Mouse (Mus musculus) CD4-positive, CD25-positive, alpha-beta regulatory T cell, adult 4 months (primary cell): ENCODE data around the gene Olfr1288. TPM values are rescaled to one million over a fixed set of nuclear protein-coding genes. Genes with fewer than 3 reads are reported as not detected.

Experiments used
- ATAC-seq: one replicate; pipeline ENCODE4 v1.8.0; 2017
- polyA plus RNA-seq, 2 experiments: library from polyadenylated mRNA; unstranded; fragments of 100-300 nt; shearing (Covaris generic); gene quantifications; one replicate each; pipeline ENCODE4 v1.2.1; 2017

Gene Olfr1288
- polyA plus RNA-seq: not detected

DNA sequence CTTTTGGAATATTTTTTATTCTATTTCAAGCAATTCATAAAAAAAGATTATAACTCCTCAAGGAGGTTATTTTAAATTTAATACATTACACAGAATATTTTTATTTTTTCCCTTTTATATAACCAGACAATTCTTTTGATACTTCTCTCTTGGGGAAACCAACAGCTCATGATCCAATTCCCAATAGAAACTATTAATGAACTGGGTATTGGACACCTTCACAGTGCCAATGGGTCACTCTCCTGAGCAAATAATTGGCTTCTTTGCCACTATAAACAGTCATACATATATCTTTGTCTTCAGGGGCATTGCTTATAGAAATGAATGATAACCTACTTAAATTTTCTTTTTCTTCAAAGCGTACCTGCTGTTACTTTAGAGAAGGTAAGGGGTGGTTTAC lies at the start of gene Olfr1288:
Olfr1288 (plus strand) TSS at position 301 of the 400 bp plus-strand sequence.
- ATAC-seq: no peak

DNA sequence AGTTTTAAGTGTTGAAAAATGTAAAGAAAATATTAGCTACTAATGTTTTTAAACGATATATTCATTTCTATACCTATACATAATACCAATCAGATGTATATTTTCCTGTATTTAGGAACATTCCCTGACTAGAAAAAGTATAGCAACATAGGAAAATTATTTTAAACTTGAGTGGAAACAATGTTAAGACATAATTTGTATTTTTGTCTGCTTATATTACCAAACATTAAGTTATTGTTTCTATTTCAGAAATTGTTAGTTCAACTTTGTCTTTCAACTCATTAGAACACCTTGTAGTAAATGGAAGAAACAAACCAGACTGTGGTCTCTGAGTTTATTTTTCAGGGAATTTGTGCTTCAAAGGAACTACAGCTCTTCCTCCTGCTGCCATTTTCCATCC lies 25.1 kb upstream of the Olfr1288 start, which contains the start of gene Olfr1287:
Olfr1287 (plus strand) TSS at position 301 of the 400 bp plus-strand sequence.
- ATAC-seq: no peak

- no peak for ATAC-seq
Measured at GRCm38 (mm10) chr2:111480519-111480918, 6.6 kb downstream of the Olfr1288 start, which contains the start of gene Olfr1289. TSS of gene Olfr1289 (plus strand) at chr2:111480819.

DNA sequence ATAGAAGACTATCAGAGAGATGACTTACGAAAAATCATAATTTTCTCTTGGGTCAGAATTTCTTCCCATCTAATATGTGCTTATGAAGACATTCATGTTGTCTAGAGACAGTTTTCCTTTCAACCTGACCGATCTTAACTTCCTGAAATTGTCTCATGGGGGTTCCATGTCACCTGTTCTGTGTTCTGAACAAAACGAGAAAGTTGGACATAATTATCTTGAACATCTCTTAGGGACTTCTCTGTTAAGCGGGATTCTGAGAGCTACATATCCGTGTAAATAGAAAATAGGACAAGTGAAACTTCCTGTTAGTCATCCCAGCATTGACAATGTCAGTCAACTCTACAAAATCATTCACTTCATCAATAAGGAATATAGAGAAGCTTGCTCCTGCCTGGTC lies 19.8 kb downstream of the Olfr1288 start, which contains the start of gene Olfr1290:
Olfr1290 (minus strand) TSS at position 101 of the 400 bp plus-strand sequence.
- no peak for ATAC-seq

DNA sequence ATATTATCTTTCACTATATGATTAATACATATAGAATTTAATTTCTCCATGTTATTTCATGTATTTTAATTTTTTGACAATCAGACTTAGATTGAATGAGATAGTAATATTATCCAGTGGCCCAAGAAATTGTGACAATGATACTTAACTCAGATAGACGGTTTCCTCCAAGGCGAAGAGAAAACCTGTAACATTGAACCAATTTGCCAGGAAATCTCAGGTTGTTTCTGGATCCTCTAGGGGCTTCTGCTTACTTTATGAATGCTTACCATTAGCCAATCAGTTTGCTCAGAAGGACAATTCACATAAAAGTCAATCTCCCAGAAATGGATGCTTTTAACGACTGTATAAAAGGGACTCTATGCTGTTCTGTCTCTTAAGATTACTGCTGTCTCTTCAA lies 23.0 kb downstream of the Olfr1288 start, which contains the start of gene Olfr1291-ps1:
Olfr1291-ps1 (plus strand) TSS at position 301 of the 400 bp plus-strand sequence.
- no peak for ATAC-seq

- no peak for ATAC-seq
Measured at GRCm38 (mm10) chr2:111517451-111517850, 43.5 kb downstream of the Olfr1288 start.

GRCm38 (mm10) chr2:111524903-111525302 lies 51.0 kb downstream of the Olfr1288 start, which contains the start of gene Olfr1293-ps:
TSS of gene Olfr1293-ps (plus strand) at chr2:111525203.
- ATAC-seq: no peak

Other genes starting within 250 kb of the Olfr1288 start
- not detected for gene 4930430A15Rik, start 244.5 kb upstream of the Olfr1288 start, polyA plus RNA-seq
- gene Olfr1275, start 238.8 kb upstream of the Olfr1288 start, polyA plus RNA-seq: not detected
- not detected for gene Olfr1276, start 219.6 kb upstream of the Olfr1288 start, polyA plus RNA-seq
- not detected for gene Olfr1277, start 200.0 kb upstream of the Olfr1288 start, polyA plus RNA-seq
- not detected for gene Olfr1278, start 184.0 kb upstream of the Olfr1288 start, polyA plus RNA-seq
- not detected for gene Olfr1279, start 173.5 kb upstream of the Olfr1288 start, polyA plus RNA-seq
- gene Olfr1280, start 160.1 kb upstream of the Olfr1288 start, polyA plus RNA-seq: not detected
- gene Olfr1281, start 147.6 kb upstream of the Olfr1288 start, polyA plus RNA-seq: not detected
- not detected for gene Olfr1282, start 138.0 kb upstream of the Olfr1288 start, polyA plus RNA-seq
- not detected for gene Olfr1283, start 107.3 kb upstream of the Olfr1288 start, polyA plus RNA-seq
- gene Olfr1284, start 98.6 kb upstream of the Olfr1288 start, polyA plus RNA-seq: not detected
- not detected for gene Olfr1286, start 51.0 kb upstream of the Olfr1288 start, polyA plus RNA-seq
- gene Olfr1287, start 25.0 kb upstream of the Olfr1288 start, polyA plus RNA-seq: not detected
- not detected for gene Olfr1289, start 6.7 kb downstream of the Olfr1288 start, polyA plus RNA-seq
- not detected for gene Olfr1290, start 19.7 kb downstream of the Olfr1288 start, polyA plus RNA-seq
- gene Olfr1291-ps1, start 23.1 kb downstream of the Olfr1288 start, polyA plus RNA-seq: not detected
- not detected for gene Olfr1293-ps, start 51.1 kb downstream of the Olfr1288 start, polyA plus RNA-seq
- gene Olfr1294, start 66.2 kb downstream of the Olfr1288 start, polyA plus RNA-seq: not detected
- not detected for gene Olfr1295, start 95.6 kb downstream of the Olfr1288 start, polyA plus RNA-seq
- gene Olfr1297, start 152.4 kb downstream of the Olfr1288 start, polyA plus RNA-seq: not detected
- not detected for gene Olfr1298, start 175.1 kb downstream of the Olfr1288 start, polyA plus RNA-seq
- not detected for gene Olfr1299, start 187.3 kb downstream of the Olfr1288 start, polyA plus RNA-seq